Mouse (Mus musculus): ENCODE measurements around the gene Med13l.
"Not testable (repeated sequence)": the region's sequence is repeated elsewhere in the genome, so short reads cannot be mapped to it uniquely, and the experiment has no call there.

Gene Med13l

GRCm38 (mm10) chr5:118636399-118637369, 76.2 kb downstream of the Med13l start:
- DNase-seq: no peak

- no peak for DNase-seq
Observed at GRCm38 (mm10) chr5:118637931-118638330, 77.5 kb downstream of the Med13l start.

GRCm38 (mm10) chr5:118638534-118639109, 78.1 kb downstream of the Med13l start:
- no peak for DNase-seq

GRCm38 (mm10) chr5:118639117-118639707, 78.7 kb downstream of the Med13l start:
- no peak for DNase-seq

GRCm38 (mm10) chr5:118644041-118644440, 83.6 kb downstream of the Med13l start:
- DNase-seq: no peak

GRCm38 (mm10) chr5:118644511-118644910, 84.0 kb downstream of the Med13l start:
- no peak for DNase-seq

GRCm38 (mm10) chr5:118645196-118645805, 84.8 kb downstream of the Med13l start:
- DNase-seq: no peak

GRCm38 (mm10) chr5:118646897-118647296, 86.4 kb downstream of the Med13l start:
- no peak for DNase-seq

- DNase-seq: no peak
Observed at GRCm38 (mm10) chr5:118647384-118647783, 86.9 kb downstream of the Med13l start.

GRCm38 (mm10) chr5:118649215-118650006, 88.9 kb downstream of the Med13l start:
- peak; percentile 39 to 49 for DNase-seq

- no peak for DNase-seq
Observed at GRCm38 (mm10) chr5:118650007-118650548, 89.6 kb downstream of the Med13l start.

- DNase-seq: no peak
Observed at GRCm38 (mm10) chr5:118650746-118651145, 90.3 kb downstream of the Med13l start.

- no peak for DNase-seq
Observed at GRCm38 (mm10) chr5:118652611-118653010, 92.1 kb downstream of the Med13l start.

- not testable (repeated sequence) for DNase-seq
Observed at GRCm38 (mm10) chr5:118653119-118653518, 92.6 kb downstream of the Med13l start.

GRCm38 (mm10) chr5:118654599-118654998, 94.1 kb downstream of the Med13l start:
- DNase-seq: no peak

GRCm38 (mm10) chr5:118655025-118655424, 94.5 kb downstream of the Med13l start:
- DNase-seq: peak; percentile 67 to 70

- DNase-seq: no peak
Observed at GRCm38 (mm10) chr5:118655428-118655827, 94.9 kb downstream of the Med13l start.

GRCm38 (mm10) chr5:118655966-118656365, 95.5 kb downstream of the Med13l start:
- DNase-seq: no peak

GRCm38 (mm10) chr5:118658256-118658837, 97.9 kb downstream of the Med13l start:
- DNase-seq: no peak

- DNase-seq: no peak
Observed at GRCm38 (mm10) chr5:118659713-118660112, 99.2 kb downstream of the Med13l start.

GRCm38 (mm10) chr5:118661751-118662150, 101.3 kb downstream of the Med13l start:
- no peak for DNase-seq

GRCm38 (mm10) chr5:118663999-118664398, 103.5 kb downstream of the Med13l start:
- no peak for DNase-seq

Measured in cerebellum, adult 18-20 months (tissue).